Mouse (Mus musculus): ENCODE measurements around the gene Ccr7.

The Ccr7 gene

GRCm38 (mm10) chr11:99153767-99154753 is 817 bp downstream of the Ccr7 start:
- no peak for DNase-seq

GRCm38 (mm10) chr11:99152323-99153144 is 2.3 kb downstream of the Ccr7 start:
- DNase-seq: no peak

- DNase-seq: no peak
These were observed 3.4 kb downstream of the Ccr7 start for GRCm38 (mm10) chr11:99151333-99151930.

GRCm38 (mm10) chr11:99150889-99151288 is 4.0 kb downstream of the Ccr7 start:
- DNase-seq: no peak

- peak; percentile 34 to 46 for DNase-seq
These were observed 4.7 kb downstream of the Ccr7 start for GRCm38 (mm10) chr11:99149898-99150757.

- DNase-seq: no peak
These were observed 5.8 kb downstream of the Ccr7 start for GRCm38 (mm10) chr11:99148896-99149703.

GRCm38 (mm10) chr11:99148400-99148799 is 6.5 kb downstream of the Ccr7 start:
- no peak for DNase-seq

GRCm38 (mm10) chr11:99147920-99148289 is 7.0 kb downstream of the Ccr7 start:
- DNase-seq: no peak

GRCm38 (mm10) chr11:99147041-99147919 is 7.6 kb downstream of the Ccr7 start:
- DNase-seq: no peak

GRCm38 (mm10) chr11:99146558-99146957 is 8.3 kb downstream of the Ccr7 start:
- no peak for DNase-seq

GRCm38 (mm10) chr11:99145765-99146164 is 9.1 kb downstream of the Ccr7 start:
- no peak for DNase-seq

GRCm38 (mm10) chr11:99144940-99145339 is 9.9 kb downstream of the Ccr7 start:
- DNase-seq: no peak

GRCm38 (mm10) chr11:99144456-99144855 is 10.4 kb downstream of the Ccr7 start:
- DNase-seq: no peak

- DNase-seq: no peak
These were observed 11.5 kb downstream of the Ccr7 start for GRCm38 (mm10) chr11:99143123-99144082.

GRCm38 (mm10) chr11:99142493-99143095 is 12.3 kb downstream of the Ccr7 start:
- no peak for DNase-seq

GRCm38 (mm10) chr11:99142046-99142445 is 12.8 kb downstream of the Ccr7 start:
- DNase-seq: no peak

- no peak for DNase-seq
These were observed 13.3 kb downstream of the Ccr7 start for GRCm38 (mm10) chr11:99141600-99141999.

- no peak for DNase-seq
These were observed 15.9 kb downstream of the Ccr7 start for GRCm38 (mm10) chr11:99138976-99139375.

- no peak for DNase-seq
These were observed 17.5 kb downstream of the Ccr7 start for GRCm38 (mm10) chr11:99137385-99137784.

All from cerebellum, adult 18-20 months (tissue).